Mouse (Mus musculus): Measurements from ENCODE around the gene Ticam1.

- no peak for TF ChIP-seq MAFK (IDR thresholded peaks at IDR 0.05; ENCODE audit: insufficient read depth, low read depth, low read length)
- TF ChIP-seq HCFC1 (IDR thresholded peaks at IDR 0.05; ENCODE audit: borderline replicate concordance, insufficient read depth, low read length), result no peak
- no peak for TF ChIP-seq ZC3H11A (IDR thresholded peaks at IDR 0.05; ENCODE audit: borderline replicate concordance, low read depth, low read length)
Measured at GRCm38 (mm10) chr17:56278340-56278739, 1.8 kb upstream of the Ticam1 start.

Data from ES-E14 (cell line).